ENCODE assay signal across 8 mouse cellular contexts in the genomic region with DNA sequence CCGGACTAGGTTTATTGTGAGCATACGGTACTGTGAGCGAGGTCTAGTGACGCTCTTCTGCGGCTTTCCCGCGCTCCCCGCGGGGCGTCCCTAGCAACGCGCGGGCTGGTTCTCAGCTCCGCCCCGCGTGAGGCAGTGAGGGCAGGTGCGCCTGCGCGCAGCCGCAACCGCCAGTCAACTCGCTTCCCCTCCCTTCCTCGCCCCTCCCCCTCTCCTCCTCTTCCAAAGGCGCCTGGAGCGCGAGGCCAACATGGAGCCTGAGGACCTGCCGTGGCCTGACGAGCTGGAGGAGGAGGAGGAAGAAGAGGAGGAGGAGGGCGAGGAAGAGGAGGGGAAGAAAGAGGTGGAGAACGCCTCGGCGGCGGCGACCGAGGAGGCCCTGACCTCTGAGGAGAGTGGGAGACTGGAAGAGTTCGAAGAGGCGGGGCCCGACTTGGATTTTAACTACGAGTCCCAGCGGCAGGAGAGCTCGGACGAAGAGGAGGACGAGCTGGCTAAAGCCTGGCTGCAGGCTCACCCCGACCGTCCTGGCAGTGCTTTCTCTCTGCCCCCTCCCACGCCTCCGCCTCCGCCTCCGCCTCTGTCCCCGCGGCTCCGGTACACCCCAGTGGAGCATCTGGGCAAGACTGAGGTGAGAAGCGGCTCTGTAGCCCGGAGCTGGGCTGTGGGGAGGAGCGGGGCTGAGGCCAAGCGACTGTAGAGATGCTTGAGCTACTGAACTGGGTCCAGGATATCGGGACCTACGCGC. TPM values are rescaled to one million over a fixed set of nuclear protein-coding genes. Genes with fewer than 3 reads are reported as not detected.
A peak's percentile ranks its signal among the peaks of the same experiment; 100 is the strongest.
DNase-seq lines count a peak whose midpoint lies in the region; ATAC-seq and TF ChIP-seq lines count a peak whose summit lies in the region.

A gene (plus strand): TSS at position 136 of the 748 bp plus-strand sequence.

- peak within 1 kb of the TSS; percentile 90 for H3ac ChIP-seq in C2C12 (ENCODE audit: control insufficient read depth, insufficient read length, low read depth)
- peak within 1 kb of the TSS; percentile 31 for H3ac ChIP-seq in myocyte (ENCODE audit: control insufficient read depth, insufficient read length)

- H3K79me2 ChIP-seq in C2C12 (ENCODE audit: control insufficient read depth, insufficient read depth) (peaks cover 44% of the 10 kb centered on the region), myocyte (ENCODE audit: control insufficient read depth, insufficient read depth) (peaks cover 26% of the 10 kb centered on the region)
- no peaks in the 10 kb centered on the region; the same call in 1 of the 2 replicates for H3K79me2 ChIP-seq in liver, adult 2 months (ENCODE audit: control insufficient read depth, insufficient read depth, low read length)

- H3K36me3 ChIP-seq in C2C12 (ENCODE audit: control insufficient read depth, insufficient read depth) (no peaks in the 10 kb centered on the region), myocyte (ENCODE audit: control insufficient read depth, insufficient read depth) (no peaks in the 10 kb centered on the region)
- no peaks in the 10 kb centered on the region for H3K36me3 ChIP-seq in erythroblast, embryonic 14.5 days (ENCODE audit: control insufficient read depth)
- no peaks in the 10 kb centered on the region for H3K36me3 ChIP-seq in heart, embryonic 11.5 days (ENCODE audit: control insufficient read depth, insufficient read depth, low read length)
- no peaks in the 10 kb centered on the region for H3K36me3 ChIP-seq in kidney, embryonic 16.5 days (ENCODE audit: insufficient read depth, low read length)
- H3K36me3 ChIP-seq in liver, adult 2 months (ENCODE audit: control insufficient read depth, insufficient read depth, low read length): no peaks in the 10 kb centered on the region
- H3K36me3 ChIP-seq in splenic B cell, adult 2 months (ENCODE audit: control insufficient read depth, insufficient read depth, low read length, poor library complexity, severe bottlenecking): no peaks in the 10 kb centered on the region

- peak; percentile 94 for ATAC-seq in heart, embryonic 11.5 days (replicated peaks; ENCODE audit: insufficient number of reproducible peaks, low FRiP score, low TSS enrichment)
- peak; percentile 98 for ATAC-seq in kidney, embryonic 16.5 days (ENCODE audit: low FRiP score, low TSS enrichment)

- H3K9ac ChIP-seq in heart, embryonic 11.5 days (ENCODE audit: low read depth, low read length): peak within 1 kb of the TSS; percentile 78
- H3K9ac ChIP-seq in kidney, embryonic 16.5 days (replicated peaks; ENCODE audit: low read length): peak within 1 kb of the TSS; percentile 82
- peak within 1 kb of the TSS; percentile 66 for H3K9ac ChIP-seq in liver, adult 2 months (ENCODE audit: low read depth, low read length)

- no peaks in the 10 kb centered on the region for H3K9me3 ChIP-seq in erythroblast, embryonic 14.5 days (ENCODE audit: control insufficient read depth, low read length)
- H3K9me3 ChIP-seq in heart, embryonic 11.5 days (replicated peaks; ENCODE audit: control insufficient read depth, low read length): no peaks in the 10 kb centered on the region
- no peaks in the 10 kb centered on the region for H3K9me3 ChIP-seq in kidney, embryonic 16.5 days (ENCODE audit: low read length)

- peaks cover 32% of the 10 kb centered on the region for H3K79me3 ChIP-seq in C2C12 (ENCODE audit: low read depth)

- peak within 1 kb of the TSS; percentile 46; the same call in 1 of the 2 replicates for H3K27ac ChIP-seq in heart, embryonic 11.5 days (ENCODE audit: low read depth, low read length)
- peak within 1 kb of the TSS; percentile 93 for H3K27ac ChIP-seq in kidney, embryonic 16.5 days (ENCODE audit: low read length)
- peak within 1 kb of the TSS; percentile 26 for H3K27ac ChIP-seq in liver, adult 2 months (replicated peaks; ENCODE audit: insufficient read depth, low read depth, low read length)

- H3K4me3 ChIP-seq in C2C12 (ENCODE audit: insufficient read depth, poor library complexity, severe bottlenecking) (peak within 1 kb of the TSS; percentile 71), myocyte (peak within 1 kb of the TSS; percentile 57)
- peak within 1 kb of the TSS; percentile 73 for H3K4me3 ChIP-seq in erythroblast, embryonic 14.5 days (replicated peaks)
- peak within 1 kb of the TSS; percentile 72 for H3K4me3 ChIP-seq in heart, embryonic 11.5 days (ENCODE audit: low read depth, low read length)
- peak within 1 kb of the TSS; percentile 95 for H3K4me3 ChIP-seq in kidney, embryonic 16.5 days (ENCODE audit: low read length)
- H3K4me3 ChIP-seq in liver, adult 2 months (ENCODE audit: insufficient read depth, low read depth, low read length): peak within 1 kb of the TSS; percentile 77

- TF ChIP-seq POLR2A in brain, embryonic 14.5 days (IDR thresholded peaks at IDR 0.05; ENCODE audit: borderline replicate concordance, extremely low read depth, insufficient read depth, insufficient read length, poor library complexity, severe bottlenecking): peak; percentile 53; the same call in 1 of the 2 replicates
- TF ChIP-seq POLR2A in liver, adult 2 months (IDR thresholded peaks at IDR 0.05; ENCODE audit: extremely low read depth, insufficient read depth, low read length): 0 out of 2 replicates have a peak, but pooled peaks have one; percentile 45
- peak; percentile 79 for TF ChIP-seq POLR2A in myocyte (IDR thresholded peaks at IDR 0.05; ENCODE audit: insufficient read length, low read depth)

- H3K4me2 ChIP-seq in heart, embryonic 11.5 days: peak within 1 kb of the TSS; percentile 71
- peak within 1 kb of the TSS; percentile 77 for H3K4me2 ChIP-seq in kidney, embryonic 16.5 days (replicated peaks; ENCODE audit: low read depth, low read length)
- peak within 1 kb of the TSS; percentile 87 for H3K4me2 ChIP-seq in myocyte (ENCODE audit: low read depth)

- H3K4me1 ChIP-seq in erythroblast, embryonic 14.5 days (ENCODE audit: control insufficient read depth): peaks cover 34% of the 10 kb centered on the region
- 0 out of 2 replicates have a peak, but pooled peaks cover 10% of the 10 kb centered on the region for H3K4me1 ChIP-seq in heart, embryonic 11.5 days (ENCODE audit: control insufficient read depth, insufficient read depth, low read length)
- H3K4me1 ChIP-seq in kidney, embryonic 16.5 days (ENCODE audit: insufficient read depth, low read length): peaks cover 20% of the 10 kb centered on the region
- H3K4me1 ChIP-seq in liver, adult 2 months (ENCODE audit: control insufficient read depth, insufficient read depth, low read length): no peaks in the 10 kb centered on the region

- 0% methylated on average over 58 of the region's 59 CpGs for WGBS in heart, embryonic 11.5 days (ENCODE audit: insufficient replicate concordance)
- 0% methylated on average over 58 of the region's 59 CpGs for WGBS in kidney, embryonic 16.5 days
- under 1% methylated on average over 58 of the region's 59 CpGs for WGBS in liver, adult 2 months

- TF ChIP-seq CTCF in C2C12 (IDR thresholded peaks at IDR 0.05; ENCODE audit: control insufficient read depth, insufficient read depth, insufficient read length): no peak
- no peak for TF ChIP-seq CTCF in brain, embryonic 14.5 days (IDR thresholded peaks at IDR 0.05; ENCODE audit: borderline replicate concordance, extremely low read depth, insufficient read depth, insufficient read length)
- no peak for TF ChIP-seq CTCF in liver, adult 2 months (IDR thresholded peaks at IDR 0.05; ENCODE audit: low read depth, low read length)

- DNase-seq in brain, embryonic 14.5 days (ENCODE audit: low read depth): peak; percentile 98
- DNase-seq in liver, adult 2 months (ENCODE audit: extremely low read depth, low read depth, low spot score): peak; percentile 77
- peak; percentile 91 for DNase-seq in splenic B cell, adult 2 months (ENCODE audit: low read depth, low spot score)

- H3K27me3 ChIP-seq in C2C12 (ENCODE audit: control insufficient read depth, insufficient read depth, insufficient read length): no peaks in the 10 kb centered on the region
- peaks cover 6% of the 10 kb centered on the region for H3K27me3 ChIP-seq in erythroblast, embryonic 14.5 days (ENCODE audit: control insufficient read depth)
- no peaks in the 10 kb centered on the region for H3K27me3 ChIP-seq in heart, embryonic 11.5 days (ENCODE audit: control insufficient read depth, insufficient read depth, low read length)
- no peaks in the 10 kb centered on the region for H3K27me3 ChIP-seq in kidney, embryonic 16.5 days (ENCODE audit: insufficient read depth, low read length)
- no peaks in the 10 kb centered on the region for H3K27me3 ChIP-seq in liver, adult 2 months (ENCODE audit: control insufficient read depth, insufficient read depth, low read length)
- no peaks in the 10 kb centered on the region for H3K27me3 ChIP-seq in myocyte (ENCODE audit: control insufficient read depth, insufficient read depth, insufficient read length)
- no peaks in the 10 kb centered on the region for H3K27me3 ChIP-seq in splenic B cell, adult 2 months (ENCODE audit: control insufficient read depth, insufficient read depth, low read length, poor library complexity, severe bottlenecking)

TF ChIP-seq in C2C12, 6 proteins besides CTCF, POLR2A, EP300 and RAD21:
- TF ChIP-seq MAX (IDR thresholded peaks at IDR 0.05) (peak; percentile 15), MYOD1 (IDR thresholded peaks at IDR 0.05; ENCODE audit: control insufficient read depth, insufficient read length, low read depth) (no peak)

TF ChIP-seq in myocyte, 11 proteins besides CTCF, POLR2A, EP300 and RAD21 (continues in another document):
- TF ChIP-seq TCF3 (IDR thresholded peaks at IDR 0.05; ENCODE audit: insufficient read length, low read depth) (no peak), REST (IDR thresholded peaks at IDR 0.05; ENCODE audit: insufficient read depth, insufficient read length) (no peak), POLR2AphosphoS2 (IDR thresholded peaks at IDR 0.05; ENCODE audit: insufficient read length, low read depth) (peak; percentile 72), MYOD1 (IDR thresholded peaks at IDR 0.05; ENCODE audit: control insufficient read depth in 1 of 3, insufficient read length in 2 of 3, low read depth in 2 of 3) (peak in 1 of 3 experiments; percentile 74), SRF (IDR thresholded peaks at IDR 0.05; ENCODE audit: control insufficient read depth, insufficient read length, low read depth) (no peak), E2F4 (IDR thresholded peaks at IDR 0.05; ENCODE audit: insufficient read depth) (peak; percentile 71), MAX (IDR thresholded peaks at IDR 0.05; ENCODE audit: low read depth) (no peak), USF1 (IDR thresholded peaks at IDR 0.05; ENCODE audit: low read depth) (no peak), MYOG (IDR thresholded peaks at IDR 0.05; ENCODE audit: control insufficient read depth in 1 of 3, insufficient read depth in 1 of 3, insufficient read length in 2 of 3, low read depth in 2 of 3) (peak in 1 of 3 experiments; percentile 26)

RNA-seq across cellular contexts. Expression of the gene that starts here (rescaled TPM):
- polyA plus RNA-seq in C2C12 (2012; fragmentation: generic; extraction: Trizol): 1.4 TPM
- 5.3 and 7.1 TPM in 2 replicates for polyA plus RNA-seq in brain, embryonic 14.5 days (2012; rRNA removed)
- polyA plus RNA-seq in erythroblast, embryonic 14.5 days (2012): 0.07 and 0.10 TPM in 2 replicates
- polyA plus RNA-seq in heart, embryonic 11.5 days (2014; fragmentation: Nextera tagmentation; extraction: Ambion mirVana): 4.3 and 4.7 TPM in 2 replicates
- 3.8 and 5.7 TPM in 2 replicates for polyA plus RNA-seq in kidney, embryonic 16.5 days (2015; fragmentation: Nextera tagmentation; extraction: Ambion mirVana)
- total RNA-seq in liver, adult 2 months (2014; rRNA removed): 2.3 and 2.7 TPM in 2 replicates
- 0.13 and 0.14 TPM in 2 replicates for polyA plus RNA-seq in liver, adult 2 months (2012; rRNA removed)
- 0.62 TPM for polyA plus RNA-seq in myocyte (2012; fragmentation: generic; extraction: Trizol)

Comparison
In these comparisons a context has a peak if more than half of its experiments do, and no peak if none do; other contexts are left out.
1. Peak in every context shown above with its lines: DNase-seq, ATAC-seq, H3K4me3 ChIP-seq and H3K27ac ChIP-seq.
2. H3K27ac ChIP-seq: peak in every context shown above with its lines; median percentile 93 in kidney, embryonic 16.5 days; 46 in heart, embryonic 11.5 days; 26 in liver, adult 2 months.